21 mouse cellular contexts compared by ENCODE assay signal in genomic region chr5:34528724-34529123, GRCm38 (mm10). TPM values are rescaled to one million over a fixed set of nuclear protein-coding genes. Genes with fewer than 3 reads are reported as not detected.
DNase-seq lines count a peak whose midpoint lies in the region; TF ChIP-seq lines count a peak whose summit lies in the region.
"Had no signal": no experiment of that assay in that cellular context is flagged by ENCODE, and none has a peak within 500 bp of the region (broad histone marks: within the 10 kb centered on the region; RNA-seq: fewer than 3 reads in every experiment).

No protein-coding gene starts in this region.

- peaks cover 12% of the 10 kb centered on the region; the same call in 1 of the 2 replicates for H3K79me2 ChIP-seq in liver, adult 2 months (ENCODE audit: control insufficient read depth, insufficient read depth, low read length)

- peak overlapping the region; percentile 0; the same call in 1 of the 2 replicates for H3K9ac ChIP-seq in liver, adult 2 months (ENCODE audit: low read depth, low read length)
- H3K9ac ChIP-seq: embryonic facial prominence, embryonic 15.5 days; hindbrain, embryonic 12.5 days; limb, embryonic 13.5 days had no signal

- DNase-seq in adrenal gland, postnatal 14 days = peak; percentile 23
- no peak for DNase-seq in adrenal gland, postnatal 10 days
- peak; percentile 77 for DNase-seq in liver, adult 2 months (ENCODE audit: extremely low read depth, low read depth, low spot score)
- DNase-seq in liver = no peak
- DNase-seq in skeletal muscle tissue, adult 2 months (ENCODE audit: low read depth, low spot score) = peak; percentile 54
- DNase-seq in forebrain, embryonic 10.5 days (ENCODE audit: extremely low spot score, low spot score) = no peak
- DNase-seq in layer of hippocampus, adult 9-10 months (ENCODE audit: low spot score) = no peak
- DNase-seq: adrenal gland, postnatal 25 days; cerebellum, adult 2 months; cerebellum, postnatal 36 days; heart, postnatal 10 days; lung, adult 2 months; retina, postnatal 1 day; right cerebral cortex, postnatal 4 days; thymus, adult 18-20 months; thymus, postnatal 4 days had no signal

- no peaks in the 10 kb centered on the region for H3K9me3 ChIP-seq in forebrain, embryonic 10.5 days
- H3K9me3 ChIP-seq: embryonic facial prominence, embryonic 15.5 days; heart, embryonic 10.5 days; hindbrain, embryonic 12.5 days; limb, embryonic 13.5 days had no signal

- H3K27ac ChIP-seq in liver, adult 2 months (replicated peaks; ENCODE audit: insufficient read depth, low read depth, low read length) = peak overlapping the region; percentile 91
- peak overlapping the region; percentile 85 for H3K27ac ChIP-seq in bone marrow macrophage, adult 2 months (ENCODE audit: insufficient read depth, low read depth, low read length)
- no peak overlapping the region for H3K27ac ChIP-seq in forebrain, embryonic 10.5 days
- H3K27ac ChIP-seq: embryonic facial prominence, embryonic 15.5 days; heart, embryonic 10.5 days; hindbrain, embryonic 12.5 days; limb, embryonic 13.5 days had no signal

- peaks cover 48% of the 10 kb centered on the region for H3K4me1 ChIP-seq in liver, adult 2 months (ENCODE audit: control insufficient read depth, insufficient read depth, low read length)
- H3K4me1 ChIP-seq in bone marrow macrophage, adult 2 months (ENCODE audit: control insufficient read depth, insufficient read depth, low read length) = peaks cover 65% of the 10 kb centered on the region
- peaks cover 13% of the 10 kb centered on the region for H3K4me1 ChIP-seq in forebrain, embryonic 10.5 days
- H3K4me1 ChIP-seq: hindbrain, embryonic 12.5 days; limb, embryonic 13.5 days had no signal

- TF ChIP-seq POLR2A in liver, adult 2 months (IDR thresholded peaks at IDR 0.05; ENCODE audit: extremely low read depth, insufficient read depth, low read length) = no peak
- TF ChIP-seq POLR2A in bone marrow macrophage, adult 2 months (IDR thresholded peaks at IDR 0.05; ENCODE audit: borderline replicate concordance, low read depth, low read length) = no peak

- 16% methylated on average over 5 of the region's 5 CpGs for WGBS in liver, adult 2 months
- WGBS in forebrain, embryonic 10.5 days = 87% methylated on average over 5 of the region's 5 CpGs

- TF ChIP-seq CTCF in liver, adult 2 months (IDR thresholded peaks at IDR 0.05; ENCODE audit: low read depth, low read length) = no peak
- TF ChIP-seq CTCF in bone marrow macrophage, adult 2 months (IDR thresholded peaks at IDR 0.05; ENCODE audit: low read depth, low read length) = no peak

- H3K4me3 ChIP-seq in liver, adult 2 months (ENCODE audit: insufficient read depth, low read depth, low read length) = no peak overlapping the region
- H3K4me3 ChIP-seq in bone marrow macrophage, adult 2 months (ENCODE audit: insufficient read depth, low read length) = peak overlapping the region; percentile 94
- H3K4me3 ChIP-seq in forebrain, embryonic 10.5 days = no peak overlapping the region
- H3K4me3 ChIP-seq: embryonic facial prominence, embryonic 15.5 days; heart, embryonic 10.5 days; hindbrain, embryonic 12.5 days; limb, embryonic 13.5 days had no signal

- H3K27me3 ChIP-seq in liver, adult 2 months (ENCODE audit: control insufficient read depth, insufficient read depth, low read length) = no peaks in the 10 kb centered on the region
- peaks cover 21% of the 10 kb centered on the region for H3K27me3 ChIP-seq in forebrain, embryonic 10.5 days (ENCODE audit: poor library complexity, severe bottlenecking)
- H3K27me3 ChIP-seq: embryonic facial prominence, embryonic 15.5 days had no signal

- no peaks in the 10 kb centered on the region for H3K36me3 ChIP-seq in liver, adult 2 months (ENCODE audit: control insufficient read depth, insufficient read depth, low read length)
- no peaks in the 10 kb centered on the region for H3K36me3 ChIP-seq in forebrain, embryonic 10.5 days (replicated peaks)
- H3K36me3 ChIP-seq: embryonic facial prominence, embryonic 15.5 days; heart, embryonic 10.5 days; hindbrain, embryonic 12.5 days; limb, embryonic 13.5 days had no signal

RNA-seq across cellular contexts. Expression of gene Sh3bp2, which starts 3.1 kb away (rescaled TPM):
- total RNA-seq in adrenal gland, postnatal 14 days (2021) = 6.5 and 11.8 TPM in 2 replicates
- total RNA-seq in adrenal gland, postnatal 10 days (2021) = 1 to 10 TPM; 5.9 to 7.0 TPM
- total RNA-seq in liver, adult 2 months (2014; rRNA removed) = 9.1 and 11.9 TPM in 2 replicates
- polyA plus RNA-seq in liver, adult 2 months (2012; rRNA removed) = 16.9 and 20.5 TPM in 2 replicates
- polyA plus RNA-seq in bone marrow macrophage, adult 2 months (2012; ENCODE audit: insufficient read depth, insufficient read length, missing spikeins) = 129 and 132 TPM in 2 replicates
- 7.7 and 11.7 TPM in 2 replicates for polyA plus RNA-seq in forebrain, embryonic 10.5 days (2016; fragmentation: Nextera tagmentation; extraction: Ambion mirVana)

RNA-seq across cellular contexts. Expression of gene Tnip2, which starts 14.9 kb away (rescaled TPM):
- total RNA-seq in adrenal gland, postnatal 14 days (2021) = 12.1 and 14.8 TPM in 2 replicates
- 10 to 100 TPM; 10.6 to 16.1 TPM for total RNA-seq in adrenal gland, postnatal 10 days (2021)
- total RNA-seq in liver, adult 2 months (2014; rRNA removed) = 6.2 and 7.7 TPM in 2 replicates
- 6.2 and 13.4 TPM in 2 replicates for polyA plus RNA-seq in liver, adult 2 months (2012; rRNA removed)
- 34.2 and 43.9 TPM in 2 replicates for polyA plus RNA-seq in bone marrow macrophage, adult 2 months (2012; ENCODE audit: insufficient read depth, insufficient read length, missing spikeins)
- 6.1 and 6.7 TPM in 2 replicates for polyA plus RNA-seq in forebrain, embryonic 10.5 days (2016; fragmentation: Nextera tagmentation; extraction: Ambion mirVana)

RNA-seq across cellular contexts. Expression of gene Add1, which starts 44.7 kb away (rescaled TPM):
- total RNA-seq in adrenal gland, postnatal 14 days (2021) = 149 and 175 TPM in 2 replicates
- total RNA-seq in adrenal gland, postnatal 10 days (2021) = 100 to 1,000 TPM; 135 to 182 TPM
- total RNA-seq in liver, adult 2 months (2014; rRNA removed) = 30.6 and 30.9 TPM in 2 replicates
- 29.9 and 39.3 TPM in 2 replicates for polyA plus RNA-seq in liver, adult 2 months (2012; rRNA removed)
- polyA plus RNA-seq in bone marrow macrophage, adult 2 months (2012; ENCODE audit: insufficient read depth, insufficient read length, missing spikeins) = 120 and 122 TPM in 2 replicates
- polyA plus RNA-seq in forebrain, embryonic 10.5 days (2016; fragmentation: Nextera tagmentation; extraction: Ambion mirVana) = 182 and 186 TPM in 2 replicates

Comparison
In these comparisons a context has a peak if more than half of its experiments do, and no peak if none do; other contexts are left out.
1. DNase-seq: peak in adrenal gland, postnatal 14 days (single experiment), liver, adult 2 months (single experiment) and skeletal muscle tissue, adult 2 months (single experiment); none in adrenal gland, postnatal 10 days (single experiment), liver (single experiment), forebrain, embryonic 10.5 days (single experiment) and layer of hippocampus, adult 9-10 months (single experiment).